Mouse (Mus musculus): Measurements from ENCODE around the gene Ddah1. TPM values are rescaled to one million over a fixed set of nuclear protein-coding genes. Genes with fewer than 3 reads are reported as not detected.
A peak's percentile ranks its signal among the peaks of the same experiment; 100 is the strongest.

The Ddah1 gene
- polyA plus RNA-seq, 1 experiment from 2014 or later = 61.3 TPM

DNA sequence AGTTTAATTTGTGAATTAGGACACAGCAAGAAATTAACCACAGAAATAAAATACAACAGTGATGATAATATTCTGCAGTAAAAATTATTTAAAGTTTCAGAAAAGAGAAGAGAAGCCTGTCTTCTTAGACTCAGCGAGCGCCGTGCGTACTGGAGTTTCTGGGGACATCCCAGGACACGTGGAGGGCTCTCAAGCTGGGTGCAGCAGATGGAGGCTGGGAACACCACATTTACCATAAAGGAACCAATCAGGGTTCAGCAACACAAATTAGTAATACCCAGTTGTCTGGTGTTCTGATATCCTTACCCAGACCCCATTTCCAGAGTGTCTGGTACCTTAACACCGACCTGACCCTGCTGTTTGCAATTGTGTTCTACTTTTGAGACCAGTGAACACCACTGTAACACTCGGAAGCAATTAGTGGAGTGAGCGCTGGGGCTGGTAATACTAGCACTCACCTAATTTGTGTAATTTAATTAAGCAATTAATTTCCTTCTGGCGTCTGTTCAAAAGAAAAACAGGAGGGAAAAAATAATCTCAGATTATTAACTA, 14.9 kb upstream of the Ddah1 start:
- Histone ChIP-seq H3K4me3 (replicated peaks) (no peak overlapping the region), H3K4me2 (replicated peaks) (no peak overlapping the region), H3K9ac (replicated peaks) (no peak overlapping the region), H3K27ac (no peak overlapping the region), H3K36me3 (no peaks in the 10 kb centered on the region), H3K27me3 (no peaks in the 10 kb centered on the region), H3K9me3 (no peaks in the 10 kb centered on the region), H3K4me1 (replicated peaks) (peaks cover 7% of the 10 kb centered on the region; the same call in 1 of the 2 replicates)
- 86% methylated on average over 9 of the region's 9 CpGs for WGBS
- ATAC-seq = no peak

DNA sequence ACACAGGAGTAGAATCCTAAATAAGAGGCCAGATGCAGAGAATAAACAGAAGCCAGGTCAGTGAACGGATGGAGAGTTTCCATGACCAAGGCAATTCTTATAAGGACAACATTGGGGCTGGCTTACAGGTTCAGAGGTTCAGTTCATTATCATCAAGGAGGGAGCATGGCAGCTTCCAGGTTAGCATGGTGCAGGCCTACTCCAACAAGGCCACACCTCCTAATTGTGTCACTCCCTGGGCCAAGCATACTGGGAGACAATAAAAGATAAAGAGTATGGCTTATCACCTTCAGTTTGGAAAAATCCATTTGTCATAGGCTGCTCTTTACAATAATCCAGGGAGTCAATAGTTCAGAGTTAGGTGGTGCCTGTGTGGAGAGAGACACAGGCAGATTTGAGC, 9.8 kb upstream of the Ddah1 start:
- Histone ChIP-seq H3K27me3 (no peaks in the 10 kb centered on the region), H3K4me3 (replicated peaks) (no peak overlapping the region), H3K4me1 (replicated peaks) (0 out of 2 replicates have a peak, but pooled peaks cover under 1% of the 10 kb centered on the region), H3K4me2 (replicated peaks) (no peak overlapping the region), H3K27ac (no peak overlapping the region), H3K9ac (replicated peaks) (no peak overlapping the region), H3K9me3 (no peaks in the 10 kb centered on the region), H3K36me3 (no peaks in the 10 kb centered on the region)
- ATAC-seq = no peak
- WGBS = 64% methylated on average over 1 of the region's 1 CpGs

DNA sequence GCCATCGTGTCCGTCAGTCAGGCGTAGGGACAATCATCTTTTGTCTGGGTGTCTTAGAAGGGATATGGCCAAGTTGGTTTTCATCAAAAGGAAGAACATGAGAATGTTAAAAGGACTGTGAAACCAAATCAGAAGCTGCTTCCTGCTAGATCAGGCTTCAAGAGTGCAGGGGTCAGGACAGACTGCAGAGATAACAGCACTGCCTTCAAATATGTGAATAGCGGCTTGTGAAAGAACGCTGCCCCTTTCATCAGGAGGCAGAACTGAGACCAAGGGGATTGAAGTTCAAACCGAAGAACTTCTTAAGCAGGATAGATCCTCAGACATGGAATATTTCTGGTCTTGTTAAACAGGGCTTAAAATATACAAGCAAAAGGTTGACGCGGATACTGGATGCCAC, 2.0 kb upstream of the Ddah1 start:
- Histone ChIP-seq H3K4me2 (replicated peaks) (no peak overlapping the region), H3K9me3 (no peaks in the 10 kb centered on the region), H3K4me1 (replicated peaks) (peaks cover 25% of the 10 kb centered on the region), H3K27me3 (peaks cover 26% of the 10 kb centered on the region), H3K27ac (no peak overlapping the region), H3K36me3 (no peaks in the 10 kb centered on the region), H3K4me3 (replicated peaks) (no peak overlapping the region), H3K9ac (replicated peaks) (no peak overlapping the region)
- ATAC-seq = no peak
- whole genome bisulfite sequencing = 78% methylated on average over 8 of the region's 8 CpGs

DNA sequence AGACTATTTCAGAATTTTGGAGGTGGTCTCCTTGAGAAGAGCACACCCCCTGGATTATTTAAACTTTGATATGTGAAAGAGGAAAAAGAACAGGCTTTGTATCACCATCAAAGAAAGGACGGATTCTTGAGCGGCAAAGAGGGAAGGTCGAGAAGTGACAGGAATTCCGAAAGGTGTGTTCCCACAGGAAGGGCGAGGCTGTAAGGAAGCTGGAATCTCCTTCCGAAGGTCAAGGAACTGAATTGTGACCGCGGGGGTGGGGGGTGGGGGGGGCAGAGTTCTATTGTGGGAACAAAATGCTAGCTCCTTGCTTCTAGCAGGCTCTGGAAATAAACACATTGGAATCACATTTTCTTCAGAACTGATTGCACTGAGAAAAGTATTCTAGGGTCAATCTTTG, 1.3 kb upstream of the Ddah1 start:
- Histone ChIP-seq H3K27me3 (peaks cover 26% of the 10 kb centered on the region), H3K4me3 (replicated peaks) (no peak overlapping the region), H3K4me1 (replicated peaks) (peaks cover 27% of the 10 kb centered on the region), H3K9ac (replicated peaks) (no peak overlapping the region), H3K9me3 (no peaks in the 10 kb centered on the region), H3K27ac (no peak overlapping the region), H3K4me2 (replicated peaks) (no peak overlapping the region), H3K36me3 (no peaks in the 10 kb centered on the region)
- no peak for ATAC-seq
- WGBS = 68% methylated on average over 8 of the region's 8 CpGs

DNA sequence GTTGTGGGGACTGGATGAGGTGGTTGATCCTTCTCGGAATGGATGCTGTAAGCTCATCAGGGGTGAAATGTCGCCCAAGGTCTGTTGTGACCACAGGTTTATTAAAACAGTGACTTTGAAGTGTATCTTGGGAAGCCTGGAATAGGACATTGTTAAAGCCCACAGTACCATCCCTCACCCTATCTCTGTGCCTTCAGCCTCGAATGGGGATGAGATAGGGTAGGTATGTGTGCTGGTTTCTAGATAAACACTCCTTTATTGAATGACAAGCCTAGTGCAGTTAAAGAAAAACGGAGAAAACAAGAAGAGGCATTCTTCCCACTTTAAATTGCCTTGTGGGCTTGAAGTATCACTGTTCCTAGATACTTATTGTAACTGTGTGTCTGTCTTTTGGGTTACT, 631 bp upstream of the Ddah1 start:
- no peak overlapping the region for H3K27ac ChIP-seq
- peak overlapping the region; percentile 98 for H3K4me2 ChIP-seq (replicated peaks)
- H3K4me1 ChIP-seq (replicated peaks) = peaks cover 27% of the 10 kb centered on the region
- no peaks in the 10 kb centered on the region for H3K9me3 ChIP-seq
- H3K36me3 ChIP-seq = no peaks in the 10 kb centered on the region
- H3K27me3 ChIP-seq = peaks cover 26% of the 10 kb centered on the region
- no peak for ATAC-seq
- H3K4me3 ChIP-seq (replicated peaks) = peak overlapping the region; percentile 75
- peak overlapping the region; percentile 93; the same call in 1 of the 2 replicates for H3K9ac ChIP-seq (replicated peaks)
- 50% methylated on average over 4 of the region's 4 CpGs for WGBS

DNA sequence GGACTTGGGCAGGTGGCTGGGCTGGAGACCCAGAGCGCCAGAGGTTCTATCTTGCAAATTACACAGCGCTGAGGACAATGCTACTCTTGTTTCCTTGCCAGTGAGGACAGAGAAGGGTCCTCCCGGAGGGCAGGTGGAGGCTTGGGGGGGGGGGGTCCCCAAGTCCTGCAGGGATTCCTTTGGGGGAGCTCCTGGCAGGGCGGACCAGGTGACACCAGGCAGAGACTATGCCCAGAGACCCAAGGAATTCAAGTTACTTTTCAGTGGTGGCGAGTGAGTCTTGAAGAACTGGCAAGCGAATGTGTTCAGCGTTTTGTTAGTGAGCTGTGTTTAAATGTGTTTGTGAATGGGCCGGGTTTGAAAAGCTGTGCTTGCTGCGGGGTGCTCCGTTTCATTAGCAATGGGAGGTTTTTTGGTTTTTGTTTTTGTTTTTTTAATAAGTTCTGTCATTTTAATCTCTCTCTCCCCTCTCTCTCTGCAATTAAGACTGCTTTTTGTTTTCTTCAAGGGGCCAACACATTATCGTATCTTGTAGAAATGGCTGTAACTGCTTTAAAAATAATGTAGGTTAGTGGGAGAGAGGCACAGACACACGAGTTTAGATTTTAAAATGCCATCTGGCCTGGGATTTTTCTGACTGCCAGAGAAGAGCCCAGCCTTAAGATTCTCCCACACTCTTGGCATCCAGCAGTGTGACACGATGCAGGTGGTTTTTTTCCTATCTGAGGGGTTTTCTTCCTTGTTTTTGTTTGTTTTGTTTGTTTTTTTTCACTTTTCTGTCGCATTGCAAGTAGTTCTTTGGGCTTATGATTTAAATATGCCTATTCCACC, 1.1 kb downstream of the Ddah1 start:
- ATAC-seq = peak; percentile 68; the same call in 1 of the 2 replicates
- 10% methylated on average over 14 of the region's 14 CpGs for WGBS
- H3K4me3 ChIP-seq (replicated peaks) = peak overlapping the region; percentile 75
- H3K9ac ChIP-seq (replicated peaks) = peak overlapping the region; percentile 93
- H3K4me2 ChIP-seq (replicated peaks) = peak overlapping the region; percentile 98
- no peaks in the 10 kb centered on the region for H3K9me3 ChIP-seq
- H3K36me3 ChIP-seq = no peaks in the 10 kb centered on the region
- peaks cover 27% of the 10 kb centered on the region for H3K4me1 ChIP-seq (replicated peaks)
- peak overlapping the region; percentile 91 for H3K27ac ChIP-seq
- peaks cover 26% of the 10 kb centered on the region for H3K27me3 ChIP-seq

DNA sequence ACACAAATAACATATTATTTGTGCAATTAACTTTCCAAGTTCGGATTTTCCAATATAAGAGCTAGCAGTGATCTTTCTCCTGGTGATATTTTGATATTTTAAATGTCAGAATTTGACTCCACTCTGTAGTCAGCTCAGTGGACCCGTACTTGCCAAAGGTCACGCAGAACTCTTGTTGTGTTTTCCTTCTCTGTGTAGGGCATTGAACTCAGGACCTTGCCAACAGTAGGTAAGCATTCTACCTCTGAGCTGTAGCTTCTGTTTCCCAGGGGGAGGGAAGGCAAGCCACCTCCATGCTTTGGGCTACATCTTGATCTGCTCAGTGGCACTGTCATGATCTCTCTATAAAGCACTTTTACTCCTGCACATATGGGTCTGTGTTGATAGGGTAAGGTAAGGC, 2.1 kb downstream of the Ddah1 start:
- no peak overlapping the region for H3K4me3 ChIP-seq (replicated peaks)
- H3K9ac ChIP-seq (replicated peaks) = no peak overlapping the region
- peaks cover 27% of the 10 kb centered on the region for H3K4me1 ChIP-seq (replicated peaks)
- H3K27me3 ChIP-seq = peaks cover 26% of the 10 kb centered on the region
- no peaks in the 10 kb centered on the region for H3K36me3 ChIP-seq
- H3K9me3 ChIP-seq = no peaks in the 10 kb centered on the region
- peak overlapping the region; percentile 5; the same call in 1 of the 2 replicates for H3K4me2 ChIP-seq (replicated peaks)
- no peak for ATAC-seq
- 93% methylated on average over 3 of the region's 3 CpGs for WGBS
- H3K27ac ChIP-seq = no peak overlapping the region

DNA sequence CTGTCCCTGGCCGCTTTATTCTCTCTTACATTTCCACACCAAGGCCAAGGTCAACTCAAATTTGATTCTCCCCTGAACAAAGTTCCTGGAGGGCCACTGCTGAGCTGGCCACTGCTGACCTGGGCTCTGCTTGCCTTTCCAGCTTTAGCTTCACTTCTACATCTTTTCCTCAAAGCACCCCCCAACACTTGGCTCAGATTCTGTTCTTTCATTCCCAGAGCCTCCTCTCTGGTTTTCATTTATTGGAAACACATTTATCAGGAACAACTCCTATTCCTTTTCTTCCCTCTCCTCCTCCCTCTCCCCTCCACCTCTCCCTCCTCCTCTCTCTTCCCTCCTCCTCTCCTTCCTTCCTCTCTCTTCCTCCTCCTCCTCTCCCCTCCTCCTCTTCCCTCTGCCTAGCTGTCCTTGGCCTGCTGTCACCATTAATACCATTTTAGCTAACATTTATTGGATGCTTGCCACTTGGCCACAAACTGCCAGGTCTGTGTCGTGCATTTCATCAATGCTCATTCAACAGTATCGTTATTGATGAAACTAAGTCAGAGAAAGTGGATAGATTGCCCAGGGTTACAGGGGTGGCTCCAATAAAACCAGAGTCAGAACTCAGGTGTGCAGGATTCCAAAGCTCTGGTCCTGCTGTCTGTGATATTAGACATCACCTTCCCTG, 3.2 kb downstream of the Ddah1 start:
- H3K36me3 ChIP-seq = no peaks in the 10 kb centered on the region
- WGBS = 83% methylated on average over 3 of the region's 3 CpGs
- H3K9me3 ChIP-seq = no peaks in the 10 kb centered on the region
- no peak for ATAC-seq
- no peak overlapping the region for H3K9ac ChIP-seq (replicated peaks)
- 0 out of 2 replicates have a peak overlapping the region, but pooled peaks have one; percentile 11 for H3K4me2 ChIP-seq (replicated peaks)
- H3K4me1 ChIP-seq (replicated peaks) = peaks cover 27% of the 10 kb centered on the region
- H3K4me3 ChIP-seq (replicated peaks) = no peak overlapping the region
- H3K27ac ChIP-seq = no peak overlapping the region
- peaks cover 19% of the 10 kb centered on the region for H3K27me3 ChIP-seq

DNA sequence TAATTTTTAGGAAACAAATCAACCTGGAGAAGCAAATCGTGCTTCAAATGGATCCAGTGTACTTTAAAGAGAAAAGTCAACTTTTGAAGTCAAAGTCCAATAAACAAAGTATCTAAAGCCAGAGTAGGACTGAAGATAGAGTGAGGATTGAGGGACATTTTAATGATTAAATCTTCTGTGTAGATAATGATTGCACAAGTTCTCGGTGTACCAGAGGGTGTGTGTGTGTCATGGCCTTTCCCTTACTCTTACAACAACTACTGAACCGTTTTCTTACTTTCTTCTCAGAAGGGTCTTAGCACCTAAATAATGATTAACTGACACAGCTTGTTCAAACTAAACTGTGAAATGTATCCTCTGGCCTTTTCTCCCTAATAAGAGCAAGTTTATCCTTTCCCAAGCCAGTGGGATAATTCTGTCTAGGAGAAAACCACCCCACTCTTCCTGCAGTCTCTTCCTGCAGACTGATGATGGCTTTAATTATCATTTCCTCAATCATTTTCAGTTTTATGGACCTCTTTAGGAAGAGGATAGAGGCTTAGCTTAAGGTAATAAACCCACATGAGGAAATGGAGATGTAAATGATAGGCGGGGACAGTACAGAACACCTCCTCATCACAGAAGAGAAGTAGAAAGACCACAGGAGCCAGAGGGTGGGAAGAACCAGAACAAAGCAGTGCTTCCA, 4.6 kb downstream of the Ddah1 start:
- Histone ChIP-seq H3K4me1 (replicated peaks) (peaks cover 22% of the 10 kb centered on the region), H3K4me3 (replicated peaks) (no peak overlapping the region)
- WGBS = 94% methylated on average over 4 of the region's 4 CpGs

DNA sequence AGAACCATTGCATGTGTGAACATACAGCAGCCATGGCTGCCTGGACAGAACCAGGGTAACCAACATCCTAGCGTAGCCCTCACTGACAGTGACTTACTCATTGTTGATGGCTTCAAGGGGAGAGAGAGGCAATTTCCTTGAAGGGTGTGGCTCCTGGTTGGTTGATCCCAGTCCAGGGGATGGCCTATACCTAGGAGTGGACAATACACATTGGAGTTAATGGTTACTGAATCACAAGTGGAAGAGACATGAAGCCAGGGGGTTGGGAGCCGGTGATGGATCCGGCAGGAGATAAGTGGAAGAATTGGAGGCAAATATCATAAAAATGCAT, 5.1 kb downstream of the Ddah1 start:
- ATAC-seq = no peak
- WGBS = 98% methylated on average over 3 of the region's 3 CpGs

More for the DNA sequence above, 4.6 kb downstream of the Ddah1 start:
- no peak overlapping the region for H3K27ac ChIP-seq
- H3K27me3 ChIP-seq = peaks cover 6% of the 10 kb centered on the region
- no peak overlapping the region for H3K9ac ChIP-seq (replicated peaks)
- no peaks in the 10 kb centered on the region for H3K9me3 ChIP-seq
- H3K36me3 ChIP-seq = no peaks in the 10 kb centered on the region
- H3K4me2 ChIP-seq (replicated peaks) = no peak overlapping the region
- no peak for ATAC-seq

DNA sequence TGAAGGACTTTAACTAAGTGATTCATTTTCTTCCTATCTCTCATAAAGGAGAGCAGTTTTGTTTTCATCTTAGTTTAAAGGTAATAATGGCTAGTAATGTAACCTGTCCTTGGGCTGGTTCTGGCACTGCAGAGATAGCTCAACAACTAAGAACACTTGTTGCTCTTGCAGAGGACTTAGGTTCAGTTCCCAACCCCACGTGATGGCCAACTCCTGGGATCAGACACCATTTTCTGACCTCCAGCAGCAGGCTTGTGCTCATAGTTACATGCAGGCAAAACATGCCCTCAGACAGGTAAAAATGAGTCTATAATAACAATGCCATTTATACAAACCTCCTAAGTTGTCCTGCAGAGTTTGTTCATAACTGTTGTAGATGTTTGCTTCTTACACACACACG, 5.9 kb downstream of the Ddah1 start:
- H3K4me2 ChIP-seq (replicated peaks) = no peak overlapping the region
- peaks cover 6% of the 10 kb centered on the region for H3K27me3 ChIP-seq
- H3K4me3 ChIP-seq (replicated peaks) = no peak overlapping the region
- no peak for ATAC-seq
- no peak overlapping the region for H3K27ac ChIP-seq
- H3K36me3 ChIP-seq = no peaks in the 10 kb centered on the region
- 85% methylated on average over 2 of the region's 2 CpGs for WGBS
- H3K9ac ChIP-seq (replicated peaks) = no peak overlapping the region
- no peaks in the 10 kb centered on the region for H3K9me3 ChIP-seq
- H3K4me1 ChIP-seq (replicated peaks) = peaks cover 13% of the 10 kb centered on the region

More for the DNA sequence above, 5.1 kb downstream of the Ddah1 start:
- no peak overlapping the region for H3K9ac ChIP-seq (replicated peaks)
- peaks cover 20% of the 10 kb centered on the region for H3K4me1 ChIP-seq (replicated peaks)
- H3K4me2 ChIP-seq (replicated peaks) = no peak overlapping the region
- H3K36me3 ChIP-seq = no peaks in the 10 kb centered on the region
- no peaks in the 10 kb centered on the region for H3K9me3 ChIP-seq
- H3K27ac ChIP-seq = no peak overlapping the region
- H3K27me3 ChIP-seq = peaks cover 6% of the 10 kb centered on the region
- no peak overlapping the region for H3K4me3 ChIP-seq (replicated peaks)

DNA sequence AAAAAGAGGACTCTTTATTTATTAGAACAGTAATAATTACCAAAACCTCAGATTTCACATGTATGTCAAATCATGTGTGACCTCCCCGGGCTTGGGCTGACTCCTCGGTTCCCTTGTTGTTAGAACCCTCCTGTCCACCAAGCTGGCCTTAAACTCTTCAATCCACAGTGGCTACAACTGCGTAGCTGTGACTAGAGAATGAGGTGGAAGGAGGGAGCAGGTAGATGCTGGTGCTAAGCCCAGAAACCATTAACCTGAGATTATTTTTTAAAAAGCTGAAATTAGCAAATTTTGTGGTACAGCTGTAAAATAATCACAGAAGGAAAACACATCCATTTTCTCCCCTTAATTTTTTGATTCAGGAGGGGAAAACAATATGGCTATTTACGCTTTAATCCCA, 10.0 kb downstream of the Ddah1 start:
- Histone ChIP-seq H3K27me3 (no peaks in the 10 kb centered on the region), H3K4me2 (replicated peaks) (no peak overlapping the region), H3K9me3 (no peaks in the 10 kb centered on the region), H3K27ac (no peak overlapping the region), H3K9ac (replicated peaks) (no peak overlapping the region), H3K36me3 (no peaks in the 10 kb centered on the region), H3K4me1 (replicated peaks) (no peaks in the 10 kb centered on the region), H3K4me3 (replicated peaks) (no peak overlapping the region)
- 93% methylated on average over 4 of the region's 4 CpGs for WGBS
- no peak for ATAC-seq

Measured in midbrain, embryonic 13.5 days (tissue).